Mouse (Mus musculus) MEL (cell line): ENCODE measurements around the gene Abat. TPM values are rescaled to one million over a fixed set of nuclear protein-coding genes. Genes with fewer than 3 reads are reported as not detected.

Experiments used
- DNase-seq: peaks from one replicate; pipeline ENCODE4 v3.0.0; 2011; ENCODE audit warnings: low read depth, low spot score
- H3K27ac ChIP-seq: 2 replicates; pipeline ENCODE4 v1.5.1; 2012; ENCODE audit warnings: low read depth, mild to moderate bottlenecking, control low read depth, low read length, moderate library complexity; ENCODE audit not compliant: control insufficient read depth
- H3K27me3 ChIP-seq, 2 experiments: fragments of 150-350 bp in 1 of 2; sonication (generic) in 1 of 2; 2 replicates each; pipeline ENCODE4 v1.6.1; 2012; ENCODE audit warnings: low read length in 2 of 2, mild to moderate bottlenecking in 2 of 2, improper control_type of control experiment in 1 of 2, moderate library complexity in 1 of 2; ENCODE audit not compliant: insufficient read depth in 2 of 2, control insufficient read depth in 1 of 2
- H3K36me3 ChIP-seq, 2 experiments: 2 replicates each; pipeline ENCODE4 v1.6.1; 2012 to 2014; ENCODE audit warnings: low read length in 2 of 2, improper control_type of control experiment in 1 of 2, inconsistent platforms in 1 of 2, mild to moderate bottlenecking in 1 of 2; ENCODE audit not compliant: insufficient read depth in 2 of 2, control insufficient read depth in 1 of 2
- H3K4me1 ChIP-seq, 2 experiments: fragments of 150-350 bp in 1 of 2; sonication (generic) in 1 of 2; 2 replicates each; pipeline ENCODE4 v1.6.1; 2012; ENCODE audit warnings: low read length in 2 of 2, improper control_type of control experiment in 1 of 2, mild to moderate bottlenecking in 1 of 2; ENCODE audit not compliant: insufficient read depth in 2 of 2, control insufficient read depth in 1 of 2
- H3K4me3 ChIP-seq, 2 experiments: fragments of 150-350 bp in 1 of 2; sonication (generic) in 1 of 2; 2 replicates each; pipeline ENCODE4 v1.5.1; 2012; ENCODE audit warnings: low read depth in 2 of 2, low read length in 2 of 2, mild to moderate bottlenecking in 2 of 2, moderate library complexity in 2 of 2, control low read depth in 1 of 2, improper control_type of control experiment in 1 of 2; ENCODE audit not compliant: control insufficient read depth in 1 of 2, insufficient read depth in 1 of 2
- H3K79me2 ChIP-seq: 2 replicates; pipeline ENCODE4 v1.6.1; 2012; ENCODE audit warnings: mild to moderate bottlenecking, low read length, moderate library complexity; ENCODE audit not compliant: control insufficient read depth, poor library complexity, insufficient read depth
- H3K9ac ChIP-seq: 2 replicates; pipeline ENCODE4 v1.6.1; 2012; ENCODE audit warnings: low read depth, mild to moderate bottlenecking, control low read depth, low read length, moderate library complexity; ENCODE audit not compliant: control insufficient read depth, poor library complexity, severe bottlenecking
- H3K9me3 ChIP-seq: fragments of 150-350 bp; sonication (generic); replicated peaks from 2 replicates; pipeline ENCODE4 v1.6.1; 2012; ENCODE audit warnings: mild to moderate bottlenecking, low read length, improper control_type of control experiment, moderate library complexity; ENCODE audit not compliant: insufficient read depth
- BHLHE40 ChIP-seq: IDR thresholded peaks from 2 replicates; pipeline ENCODE4 v1.6.1; 2012; ENCODE audit warnings: low read depth, mild to moderate bottlenecking, inconsistent platforms, low read length, improper control_type of control experiment, borderline replicate concordance
- CHD2 ChIP-seq: IDR thresholded peaks from 2 replicates; pipeline ENCODE4 v1.6.1; 2011; ENCODE audit warnings: low read length, improper control_type of control experiment
- CTCF ChIP-seq, 3 experiments: IDR thresholded peaks in 2 of 3; conservative IDR thresholded peaks in 1 of 3; 2 replicates each; pipeline ENCODE4 v1.5.1; 2011 to 2012; ENCODE audit warnings: low read length in 3 of 3, low read depth in 2 of 3, mild to moderate bottlenecking in 2 of 3, improper control_type of control experiment in 1 of 3, inconsistent platforms in 1 of 3, mixed read lengths in 1 of 3, moderate library complexity in 1 of 3; ENCODE audit not compliant: control insufficient read depth in 1 of 3, insufficient read depth in 1 of 3, poor library complexity in 1 of 3, severe bottlenecking in 1 of 3
- E2F4 ChIP-seq: IDR thresholded peaks from 2 replicates; pipeline ENCODE4 v1.6.1; 2011; ENCODE audit warnings: low read depth, low read length, improper control_type of control experiment, borderline replicate concordance
- EP300 ChIP-seq, 2 experiments: IDR thresholded peaks; 2 replicates each; pipeline ENCODE4 v1.6.1; 2011; ENCODE audit warnings: improper control_type of control experiment in 2 of 2, low read length in 2 of 2, low read depth in 1 of 2, mild to moderate bottlenecking in 1 of 2
- ETS1 ChIP-seq: IDR thresholded peaks from 2 replicates; pipeline ENCODE4 v1.6.1; 2012; ENCODE audit warnings: low read depth, mild to moderate bottlenecking, inconsistent platforms, low read length, improper control_type of control experiment, moderate library complexity
- GABPA ChIP-seq: IDR thresholded peaks from 2 replicates; pipeline ENCODE4 v1.6.1; 2012; ENCODE audit warnings: low read depth, mild to moderate bottlenecking, inconsistent platforms, low read length, improper control_type of control experiment, moderate library complexity
- GATA1 ChIP-seq: IDR thresholded peaks from 2 replicates; pipeline ENCODE4 v1.6.1; 2011; ENCODE audit warnings: low read depth, low read length, improper control_type of control experiment
- HCFC1 ChIP-seq: IDR thresholded peaks from 2 replicates; pipeline ENCODE4 v1.6.1; 2012; ENCODE audit warnings: low read depth, mild to moderate bottlenecking, inconsistent platforms, low read length, improper control_type of control experiment, moderate library complexity
- KAT2A ChIP-seq: conservative IDR thresholded peaks from 2 replicates; pipeline ENCODE4 v1.6.1; 2012; ENCODE audit warnings: low read depth, low read length, improper control_type of control experiment, inconsistent platforms
- MAFK ChIP-seq: IDR thresholded peaks from 2 replicates; pipeline ENCODE4 v1.6.1; 2011; ENCODE audit warnings: low read depth, mild to moderate bottlenecking, low read length, improper control_type of control experiment, borderline replicate concordance
- MAX ChIP-seq: IDR thresholded peaks from 2 replicates; pipeline ENCODE4 v1.6.1; 2011; ENCODE audit warnings: low read length, improper control_type of control experiment
- MXI1 ChIP-seq: IDR thresholded peaks from 2 replicates; pipeline ENCODE4 v1.6.1; 2011; ENCODE audit warnings: mild to moderate bottlenecking, low read depth, low read length, improper control_type of control experiment
- MYB ChIP-seq: IDR thresholded peaks from 2 replicates; pipeline ENCODE4 v1.6.1; 2011; ENCODE audit warnings: mild to moderate bottlenecking, low read depth, low read length, improper control_type of control experiment
- MYC ChIP-seq: IDR thresholded peaks from 2 replicates; pipeline ENCODE4 v1.6.1; 2011; ENCODE audit warnings: low read depth, mild to moderate bottlenecking, low read length, improper control_type of control experiment, moderate library complexity
- POLR2A ChIP-seq, 2 experiments: IDR thresholded peaks; 2 replicates each; pipeline ENCODE4 v1.6.1; 2011 to 2012; ENCODE audit warnings: low read length in 2 of 2, mild to moderate bottlenecking in 2 of 2, control low read depth in 1 of 2, improper control_type of control experiment in 1 of 2, low read depth in 1 of 2, moderate library complexity in 1 of 2; ENCODE audit not compliant: control insufficient read depth in 1 of 2, insufficient read depth in 1 of 2, poor library complexity in 1 of 2
- POLR2AphosphoS2 ChIP-seq: IDR thresholded peaks from 2 replicates; pipeline ENCODE4 v1.6.1; 2011; ENCODE audit warnings: low read length, improper control_type of control experiment
- RAD21 ChIP-seq: IDR thresholded peaks from 2 replicates; pipeline ENCODE4 v1.6.1; 2011; ENCODE audit warnings: mild to moderate bottlenecking, low read depth, low read length, improper control_type of control experiment
- SMC3 ChIP-seq: IDR thresholded peaks from 2 replicates; pipeline ENCODE4 v1.6.1; 2011; ENCODE audit warnings: low read depth, low read length, improper control_type of control experiment
- TCF12 ChIP-seq: IDR thresholded peaks from 2 replicates; pipeline ENCODE4 v1.6.1; 2014; ENCODE audit warnings: low read depth, mild to moderate bottlenecking, inconsistent platforms, low read length, improper control_type of control experiment, moderate library complexity
- UBTF ChIP-seq: IDR thresholded peaks from 2 replicates; pipeline ENCODE4 v1.6.1; 2012; ENCODE audit warnings: low read depth, mild to moderate bottlenecking, inconsistent platforms, low read length, improper control_type of control experiment, moderate library complexity, borderline replicate concordance; ENCODE audit not compliant: insufficient read depth
- USF2 ChIP-seq, 2 experiments: IDR thresholded peaks; 2 replicates each; pipeline ENCODE4 v1.6.1; 2011 to 2012; ENCODE audit warnings: improper control_type of control experiment in 2 of 2, low read length in 2 of 2, borderline replicate concordance in 1 of 2, inconsistent platforms in 1 of 2, low read depth in 1 of 2, mild to moderate bottlenecking in 1 of 2; ENCODE audit not compliant: insufficient read depth in 1 of 2
- ZKSCAN1 ChIP-seq: IDR thresholded peaks from 2 replicates; pipeline ENCODE4 v1.6.1; 2012; ENCODE audit warnings: low read depth, mild to moderate bottlenecking, inconsistent platforms, low read length, improper control_type of control experiment, moderate library complexity
- ZMIZ1 ChIP-seq: IDR thresholded peaks from 2 replicates; pipeline ENCODE4 v1.6.1; 2012; ENCODE audit warnings: low read depth, mild to moderate bottlenecking, inconsistent platforms, low read length, improper control_type of control experiment, moderate library complexity
- polyA plus RNA-seq, 2 experiments: library from polyadenylated mRNA; stranded (reverse) in 1 of 2; unstranded in 1 of 2; fragments of >175 nt in 1 of 2; fragments of >200 nt in 1 of 2; gene quantifications; 2 replicates each; pipeline versions ENCODE4 v1.2.1 to v1.2.4; 2012; ENCODE audit warnings: low replicate concordance in 2 of 2, low read depth in 1 of 2; ENCODE audit not compliant: insufficient read length in 2 of 2, insufficient read depth in 1 of 2, missing spikeins in 1 of 2
- total RNA-seq: library from RNA; depleted of rRNA; stranded (reverse); fragments of 300-350 nt; gene quantifications from 2 replicates; pipeline ENCODE4 v1.2.3, GENCODE M21; 2012

The Abat gene
- total and polyA plus RNA-seq, 3 experiments, result 0.27 to 0.77 TPM; not detected in 1

DNA sequence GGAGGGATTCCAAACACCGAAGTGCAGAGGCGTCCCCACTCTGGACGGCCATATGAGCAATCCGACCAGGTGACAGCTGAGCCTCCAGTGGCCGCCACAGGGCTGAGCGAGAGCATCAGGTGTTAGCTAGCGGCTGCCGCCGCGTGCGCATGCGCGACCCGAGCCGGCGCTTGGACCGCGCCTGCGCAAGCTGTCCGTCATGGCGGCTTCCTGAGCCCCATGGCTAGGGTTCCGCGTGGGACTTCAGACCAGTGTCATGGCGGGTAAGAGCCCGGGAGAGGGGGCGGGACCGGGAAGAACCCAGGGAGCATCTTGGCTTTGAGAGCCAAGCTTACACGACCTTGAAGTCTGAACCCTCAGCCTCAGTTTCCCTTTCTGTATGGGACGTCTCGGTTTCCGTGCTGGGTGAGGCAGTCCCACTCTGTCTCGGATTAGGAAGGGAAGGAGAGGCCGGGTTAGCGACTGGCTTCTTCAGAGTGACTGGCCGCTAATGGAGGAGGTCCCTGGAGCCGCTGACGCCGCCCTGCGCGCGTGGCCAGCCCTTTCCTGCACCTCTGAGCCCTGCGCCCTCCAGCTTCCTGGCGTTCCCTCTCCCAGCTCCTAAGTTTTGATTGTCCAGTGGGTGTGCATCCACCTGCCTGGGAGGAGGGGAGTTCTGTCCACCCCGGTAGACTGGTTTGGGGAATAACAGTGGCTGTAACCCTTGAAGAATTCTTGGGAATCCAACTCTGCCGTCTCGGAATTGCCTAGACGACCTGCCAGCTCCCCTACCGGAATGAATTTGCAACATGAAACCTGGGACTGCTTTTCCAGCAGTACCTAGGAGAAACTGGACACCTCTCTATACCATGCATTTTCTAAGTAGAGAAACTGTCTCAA is 42.4 kb upstream of the Abat start, which contains the start of gene Mettl22 (continued):
- TF ChIP-seq CHD2 (no peak), ZMIZ1 (peak; percentile 70; the same call in 1 of the 2 replicates), MAFK (no peak), MYB (no peak)

DNA sequence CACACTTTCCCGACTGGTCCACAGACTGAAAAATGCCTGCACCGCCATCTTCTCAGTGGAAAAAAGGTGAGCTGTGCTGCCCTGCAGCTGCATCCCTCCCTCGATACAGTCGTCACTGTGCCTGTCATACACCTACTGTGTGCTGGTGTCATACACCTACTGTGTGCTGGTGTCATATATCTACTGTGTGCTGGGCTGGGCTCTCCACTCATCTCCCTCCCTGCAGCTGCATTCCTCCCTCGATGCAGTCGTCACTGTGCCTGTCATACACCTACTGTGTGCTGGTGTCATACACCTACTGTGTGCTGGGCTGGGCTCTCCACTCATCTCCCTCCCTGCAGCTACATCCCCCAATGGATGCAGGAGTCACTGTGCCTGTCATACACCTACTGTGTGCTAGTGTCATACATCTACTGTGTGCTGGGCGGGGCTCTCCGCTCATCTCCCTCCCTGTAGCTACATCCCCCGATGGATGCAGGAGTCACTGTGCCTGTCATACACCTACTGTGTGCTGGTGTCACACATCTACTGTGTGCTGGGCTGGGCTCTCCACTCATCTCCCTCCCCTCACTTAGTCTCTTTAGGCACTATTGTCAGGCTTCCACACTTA is 25.7 kb upstream of the Abat start:
- no peaks in the 10 kb centered on the region for H3K27me3 ChIP-seq
- no peak overlapping the region for H3K4me3 ChIP-seq
- no peaks in the 10 kb centered on the region for H3K9me3 ChIP-seq
- H3K4me1 ChIP-seq, result peaks cover 2 to 11% of the 10 kb centered on the region in 2 experiments; a peak in 3 of 4 replicates
- no peak overlapping the region for H3K9ac ChIP-seq
- TF ChIP-seq SMC3, result no peak
- no peak for TF ChIP-seq CTCF (IDR thresholded peaks at IDR 0.05 in 2 of 3, conservative IDR thresholded peaks at IDR 0.05 in 1 of 3; ENCODE audit: control insufficient read depth in 1 of 3, insufficient read depth in 1 of 3, low read depth in 2 of 3, low read length in 3 of 3, poor library complexity in 1 of 3, severe bottlenecking in 1 of 3)
- no peak for TF ChIP-seq MXI1
- peak; percentile 96 for TF ChIP-seq ZKSCAN1
- no peak for TF ChIP-seq USF2 (IDR thresholded peaks at IDR 0.05; ENCODE audit: borderline replicate concordance in 1 of 2, insufficient read depth in 1 of 2, low read depth in 1 of 2, low read length in 2 of 2)
- no peak for TF ChIP-seq UBTF
- no peak for TF ChIP-seq ETS1
- no peak for TF ChIP-seq POLR2A (IDR thresholded peaks at IDR 0.05; ENCODE audit: control insufficient read depth in 1 of 2, insufficient read depth in 1 of 2, low read depth in 1 of 2, low read length in 2 of 2, poor library complexity in 1 of 2)
- TF ChIP-seq GATA1, result no peak
- H3K36me3 ChIP-seq, result peaks cover 0 to 4% of the 10 kb centered on the region in 2 experiments; a peak in 3 of 4 replicates
- no peak for DNase-seq
- no peaks in the 10 kb centered on the region for H3K79me2 ChIP-seq
- H3K27ac ChIP-seq, result no peak overlapping the region

DNA sequence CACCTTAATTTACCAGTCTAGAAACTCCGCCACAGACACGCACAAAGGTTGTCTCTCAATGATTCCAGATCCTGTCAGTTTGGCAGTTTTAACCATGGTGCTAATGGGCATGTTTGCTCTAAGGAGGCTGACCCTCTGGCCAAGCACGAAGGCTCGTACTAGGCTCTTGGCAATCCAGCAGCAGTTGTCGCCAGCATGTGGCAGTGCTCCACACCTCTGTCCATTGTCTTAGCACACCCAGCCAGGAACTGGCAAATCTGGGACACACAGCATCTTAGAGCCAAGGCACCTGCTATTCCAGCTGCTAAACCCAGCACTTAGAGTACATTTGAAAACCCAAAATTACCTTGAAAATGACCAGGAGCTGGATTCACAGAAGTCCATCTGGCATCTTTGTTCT is 23.9 kb upstream of the Abat start:
- H3K9ac ChIP-seq, result no peak overlapping the region
- H3K79me2 ChIP-seq, result no peaks in the 10 kb centered on the region
- no peak for TF ChIP-seq ZKSCAN1
- TF ChIP-seq CTCF (IDR thresholded peaks at IDR 0.05 in 2 of 3, conservative IDR thresholded peaks at IDR 0.05 in 1 of 3; ENCODE audit: control insufficient read depth in 1 of 3, insufficient read depth in 1 of 3, low read depth in 2 of 3, low read length in 3 of 3, poor library complexity in 1 of 3, severe bottlenecking in 1 of 3), result no peak
- no peak for TF ChIP-seq SMC3
- no peak for TF ChIP-seq BHLHE40
- no peak for TF ChIP-seq CHD2
- TF ChIP-seq MYC, result no peak
- no peak for TF ChIP-seq HCFC1
- TF ChIP-seq KAT2A, result no peak
- no peak for TF ChIP-seq MAX
- TF ChIP-seq POLR2AphosphoS2, result no peak
- no peak for TF ChIP-seq GABPA
- TF ChIP-seq TCF12, result no peak
- no peak for TF ChIP-seq RAD21
- no peak for TF ChIP-seq E2F4
- no peak for TF ChIP-seq EP300 (IDR thresholded peaks at IDR 0.05; ENCODE audit: low read depth in 1 of 2, low read length in 2 of 2)
- H3K27me3 ChIP-seq, result no peaks in the 10 kb centered on the region
- H3K27ac ChIP-seq, result no peak overlapping the region
- H3K36me3 ChIP-seq, result peaks cover 0 to 4% of the 10 kb centered on the region in 2 experiments; a peak in 2 of 4 replicates
- DNase-seq, result no peak
- H3K4me3 ChIP-seq, result no peak overlapping the region
- peaks cover 2 to 11% of the 10 kb centered on the region in 2 experiments; a peak in 3 of 4 replicates for H3K4me1 ChIP-seq
- H3K9me3 ChIP-seq, result no peaks in the 10 kb centered on the region
